Mouse (Mus musculus): ENCODE measurements at regions not wholly inside any gene's neighbourhood (a gene's known extent, or its start where the extent isn't known, plus 50 kb on each side); places are given as distances from the start of the nearest gene placed in this dataset.

GRCm38 (mm10) chr11:65618976-65619375, 169.1 kb downstream of the Map2k4 start:
- intact Hi-C loops (cut with DNase I), result no loop called here

GRCm38 (mm10) chr11:65610536-65610935, 177.6 kb downstream of the Map2k4 start:
- H3K9ac ChIP-seq (ENCODE audit: low read depth, low read length), result no peak overlapping the region
- intact Hi-C loops (cut with DNase I), result no loop called here
- DNase-seq, result no peak
- no peak overlapping the region for H3K4me3 ChIP-seq
- no peaks in the 10 kb centered on the region for H3K79me2 ChIP-seq (replicated peaks; ENCODE audit: control insufficient read depth, insufficient read depth, low read length)
- 85% methylated on average over 3 of the region's 3 CpGs for WGBS
- H3K4me1 ChIP-seq (ENCODE audit: control insufficient read depth, insufficient read depth, low read length), result no peaks in the 10 kb centered on the region
- H3K27ac ChIP-seq, result no peak overlapping the region
- TF ChIP-seq EP300 (IDR thresholded peaks at IDR 0.05; ENCODE audit: insufficient read depth, low read depth, low read length), result no peak
- TF ChIP-seq POLR2A (IDR thresholded peaks at IDR 0.05; ENCODE audit: insufficient read depth, low read depth, low read length), result no peak
- TF ChIP-seq CTCF (IDR thresholded peaks at IDR 0.05), result no peak
- no peaks in the 10 kb centered on the region for H3K36me3 ChIP-seq (ENCODE audit: control insufficient read depth, insufficient read depth, low read length)
- H3K27me3 ChIP-seq (ENCODE audit: control insufficient read depth, insufficient read depth, low read length), result no peaks in the 10 kb centered on the region

More at GRCm38 (mm10) chr11:65618976-65619375, 169.1 kb downstream of the Map2k4 start:
- no peak overlapping the region for H3K9ac ChIP-seq (ENCODE audit: low read depth, low read length)
- no peak overlapping the region for H3K4me3 ChIP-seq
- no peak for TF ChIP-seq EP300 (IDR thresholded peaks at IDR 0.05; ENCODE audit: insufficient read depth, low read depth, low read length)
- WGBS, result 75% methylated on average over 4 of the region's 4 CpGs
- no peak overlapping the region for H3K27ac ChIP-seq
- H3K36me3 ChIP-seq (ENCODE audit: control insufficient read depth, insufficient read depth, low read length), result no peaks in the 10 kb centered on the region
- no peaks in the 10 kb centered on the region for H3K27me3 ChIP-seq (ENCODE audit: control insufficient read depth, insufficient read depth, low read length)
- DNase-seq, result no peak
- no peaks in the 10 kb centered on the region for H3K4me1 ChIP-seq (ENCODE audit: control insufficient read depth, insufficient read depth, low read length)
- H3K79me2 ChIP-seq (replicated peaks; ENCODE audit: control insufficient read depth, insufficient read depth, low read length), result no peaks in the 10 kb centered on the region

DNA sequence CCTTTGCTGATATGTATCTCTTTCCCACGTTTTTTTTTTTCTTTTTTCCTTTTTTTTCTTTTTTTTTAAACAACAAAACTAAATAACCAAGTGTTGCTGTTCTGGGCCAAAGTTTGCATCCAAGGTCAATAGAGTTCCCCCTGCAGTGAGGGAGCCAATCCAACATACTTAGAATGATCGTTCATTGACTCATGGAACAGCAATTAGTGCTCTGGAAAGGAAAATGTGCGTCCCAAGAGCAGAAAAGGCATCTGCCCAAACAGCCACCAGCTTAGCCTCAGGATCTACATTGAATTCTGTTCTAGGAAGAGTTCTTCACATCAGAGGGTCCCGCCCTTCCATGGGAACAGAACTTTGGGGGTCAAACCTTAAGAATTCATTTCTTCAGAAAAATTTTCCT, 179.0 kb downstream of the Map2k4 start:
- no peaks in the 10 kb centered on the region for H3K27me3 ChIP-seq (ENCODE audit: control insufficient read depth, insufficient read depth, low read length)
- H3K4me3 ChIP-seq, result no peak overlapping the region
- no peak for DNase-seq
- 57% methylated on average over 4 of the region's 4 CpGs for WGBS
- no peak for TF ChIP-seq POLR2A (IDR thresholded peaks at IDR 0.05; ENCODE audit: insufficient read depth, low read depth, low read length)
- TF ChIP-seq CTCF (IDR thresholded peaks at IDR 0.05), result no peak
- TF ChIP-seq EP300 (IDR thresholded peaks at IDR 0.05; ENCODE audit: insufficient read depth, low read depth, low read length), result no peak
- H3K4me1 ChIP-seq (ENCODE audit: control insufficient read depth, insufficient read depth, low read length), result no peaks in the 10 kb centered on the region
- intact Hi-C loops (cut with DNase I), result no loop called here
- H3K27ac ChIP-seq, result no peak overlapping the region
- H3K36me3 ChIP-seq (ENCODE audit: control insufficient read depth, insufficient read depth, low read length), result no peaks in the 10 kb centered on the region
- H3K79me2 ChIP-seq (replicated peaks; ENCODE audit: control insufficient read depth, insufficient read depth, low read length), result no peaks in the 10 kb centered on the region
- H3K9ac ChIP-seq (ENCODE audit: low read depth, low read length), result no peak overlapping the region

DNA sequence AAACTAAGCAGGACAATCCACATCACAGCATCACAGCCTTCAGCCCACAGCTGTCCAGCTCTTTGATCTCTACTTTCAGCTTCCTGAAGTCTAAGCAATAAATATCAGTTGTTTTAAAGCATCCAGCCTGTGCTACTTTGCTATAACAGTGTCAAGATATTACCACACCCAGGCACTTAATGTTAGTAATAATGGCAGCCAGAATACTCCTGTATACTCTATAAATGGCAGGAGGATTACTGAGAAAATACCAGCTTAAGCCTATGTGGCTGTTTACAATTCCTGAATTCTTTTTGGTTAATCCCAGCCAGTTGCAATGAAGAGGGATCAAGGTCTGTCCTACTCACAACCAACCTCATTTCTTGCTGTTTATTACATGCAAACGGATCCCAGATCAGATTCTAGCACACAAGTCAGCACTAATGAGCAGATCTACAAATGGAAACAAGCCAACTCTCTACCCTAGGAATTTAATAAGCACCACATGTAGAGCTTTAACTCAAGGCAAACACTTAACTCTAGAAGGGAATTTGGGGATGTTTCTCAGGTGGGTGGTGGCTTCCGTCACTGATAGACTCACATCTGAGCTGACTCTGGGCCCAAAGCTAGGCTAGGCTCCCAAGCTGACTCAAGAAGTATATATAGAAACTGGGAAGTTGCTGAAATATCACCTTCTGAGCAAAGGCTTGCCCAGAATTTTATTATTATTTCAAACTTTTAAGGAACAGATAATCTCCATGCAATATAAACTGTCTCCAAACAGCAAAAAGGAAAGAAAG, 190.6 kb downstream of the Map2k4 start:
- Histone ChIP-seq H3K27me3 (ENCODE audit: control insufficient read depth, insufficient read depth, low read length) (no peaks in the 10 kb centered on the region), H3K4me3 (no peak overlapping the region), H3K79me2 (replicated peaks; ENCODE audit: control insufficient read depth, insufficient read depth, low read length) (no peaks in the 10 kb centered on the region), H3K4me1 (ENCODE audit: control insufficient read depth, insufficient read depth, low read length) (no peaks in the 10 kb centered on the region), H3K27ac (no peak overlapping the region), H3K36me3 (ENCODE audit: control insufficient read depth, insufficient read depth, low read length) (no peaks in the 10 kb centered on the region), H3K9ac (ENCODE audit: low read depth, low read length) (no peak overlapping the region)
- intact Hi-C loops (cut with DNase I), result no loop called here
- WGBS, result 71% methylated on average over 2 of the region's 2 CpGs
- no peak for DNase-seq
- TF ChIP-seq EP300 (IDR thresholded peaks at IDR 0.05; ENCODE audit: insufficient read depth, low read depth, low read length) (no peak), POLR2A (IDR thresholded peaks at IDR 0.05; ENCODE audit: insufficient read depth, low read depth, low read length) (no peak), CTCF (IDR thresholded peaks at IDR 0.05) (no peak)

GRCm38 (mm10) chr11:65588491-65588890, 199.6 kb downstream of the Map2k4 start:
- Histone ChIP-seq H3K4me1 (ENCODE audit: control insufficient read depth, insufficient read depth, low read length) (no peaks in the 10 kb centered on the region), H3K4me3 (no peak overlapping the region), H3K27ac (no peak overlapping the region), H3K9ac (ENCODE audit: low read depth, low read length) (no peak overlapping the region), H3K27me3 (ENCODE audit: control insufficient read depth, insufficient read depth, low read length) (no peaks in the 10 kb centered on the region), H3K79me2 (replicated peaks; ENCODE audit: control insufficient read depth, insufficient read depth, low read length) (no peaks in the 10 kb centered on the region), H3K36me3 (ENCODE audit: control insufficient read depth, insufficient read depth, low read length) (no peaks in the 10 kb centered on the region)
- intact Hi-C loops (cut with DNase I), result no loop called here
- TF ChIP-seq CTCF (IDR thresholded peaks at IDR 0.05), result no peak
- no peak for DNase-seq
- 69% methylated on average over 3 of the region's 3 CpGs for WGBS

GRCm38 (mm10) chr11:65567831-65568230, 220.3 kb downstream of the Map2k4 start:
- WGBS, result 81% methylated on average over 9 of the region's 9 CpGs
- no peak for TF ChIP-seq CTCF (IDR thresholded peaks at IDR 0.05)
- TF ChIP-seq EP300 (IDR thresholded peaks at IDR 0.05; ENCODE audit: insufficient read depth, low read depth, low read length), result no peak
- no peak for TF ChIP-seq POLR2A (IDR thresholded peaks at IDR 0.05; ENCODE audit: insufficient read depth, low read depth, low read length)

More at GRCm38 (mm10) chr11:65567831-65568230, 220.3 kb downstream of the Map2k4 start:
- no peak overlapping the region for H3K27ac ChIP-seq
- intact Hi-C loops (cut with DNase I), result no loop called here
- no peak overlapping the region for H3K9ac ChIP-seq (ENCODE audit: low read depth, low read length)
- no peaks in the 10 kb centered on the region for H3K36me3 ChIP-seq (ENCODE audit: control insufficient read depth, insufficient read depth, low read length)
- no peaks in the 10 kb centered on the region for H3K27me3 ChIP-seq (ENCODE audit: control insufficient read depth, insufficient read depth, low read length)
- H3K4me1 ChIP-seq (ENCODE audit: control insufficient read depth, insufficient read depth, low read length), result no peaks in the 10 kb centered on the region
- no peak for DNase-seq
- no peak overlapping the region for H3K4me3 ChIP-seq
- no peaks in the 10 kb centered on the region for H3K79me2 ChIP-seq (replicated peaks; ENCODE audit: control insufficient read depth, insufficient read depth, low read length)
